Mouse (Mus musculus) forebrain, postnatal 0 days (tissue): ENCODE measurements around the gene Grtp1. TPM values are rescaled to one million over a fixed set of nuclear protein-coding genes. Genes with fewer than 3 reads are reported as not detected.

Experiments used
- ATAC-seq: fragments of 200-750 bp; cut with Nextera tagmentation; 2 replicates; pipeline ENCODE4 v1.8.0; 2017; ENCODE audit warnings: mild to moderate bottlenecking, moderate library complexity
- DNase-seq: peaks from one replicate; pipeline ENCODE4 v3.0.0-alpha.2; 2015
- H3K27ac ChIP-seq: fragments of 300-500 bp; sonication (generic); 2 replicates; pipeline ENCODE4 v1.5.1; 2014; ENCODE audit warnings: low read depth, mild to moderate bottlenecking, antibody characterized with exemption, low read length, moderate library complexity, mixed read lengths
- H3K27me3 ChIP-seq: fragments of 300-500 bp; sonication (generic); 2 replicates; pipeline ENCODE4 v1.6.1; 2014; ENCODE audit warnings: mild to moderate bottlenecking, low read length, mixed read lengths; ENCODE audit not compliant: insufficient read depth
- H3K36me3 ChIP-seq: fragments of 300-500 bp; sonication (generic); 2 replicates; pipeline ENCODE4 v1.6.1; 2014; ENCODE audit warnings: mild to moderate bottlenecking, moderate library complexity; ENCODE audit not compliant: insufficient read depth
- H3K4me1 ChIP-seq: fragments of 300-500 bp; sonication (generic); 2 replicates; pipeline ENCODE4 v1.6.1; 2014; ENCODE audit warnings: antibody characterized with exemption; ENCODE audit not compliant: insufficient read depth
- H3K4me2 ChIP-seq: fragments of 300-500 bp; sonication (generic); 2 replicates; pipeline ENCODE4 v1.6.1; 2014; ENCODE audit warnings: low read depth, mild to moderate bottlenecking, moderate library complexity
- H3K4me3 ChIP-seq: fragments of 300-500 bp; sonication (generic); 2 replicates; pipeline ENCODE4 v1.5.1; 2014; ENCODE audit warnings: low read depth, low read length, mixed read lengths
- H3K9ac ChIP-seq: fragments of 300-500 bp; sonication (generic); 2 replicates; pipeline ENCODE4 v1.6.1; 2014; ENCODE audit warnings: mild to moderate bottlenecking
- H3K9me3 ChIP-seq: fragments of 300-500 bp; sonication (generic); 2 replicates; pipeline ENCODE4 v1.6.1; 2016; ENCODE audit warnings: low read length
- CTCF ChIP-seq: sonication (generic); IDR thresholded peaks from 2 replicates; pipeline ENCODE4 v1.5.1; 2016; ENCODE audit warnings: antibody characterized with exemption, control low read depth, low read depth
- WGBS: fragments of 180-500 bp; shearing (Covaris S2); extraction: QIAGEN DNeasy Blood & Tissue Kit; methylation state at CpG from one replicate; pipeline ENCODE4 v1.1.7; 2014; 5-methylcytosine and 5-hydroxymethylcytosine counted together
- polyA plus RNA-seq: library from polyadenylated mRNA; unstranded; fragments of >200 nt; fragmentation: Nextera tagmentation; extraction: Ambion mirVana; gene quantifications from 2 replicates; pipeline ENCODE4 v1.2.1, GENCODE M21; 2015
- total RNA-seq: library from RNA; depleted of rRNA; stranded (reverse); fragments of >200 nt; gene quantifications from 2 replicates; pipeline ENCODE4 v1.2.3, GENCODE M21; 2014

Gene Grtp1
- total and polyA plus RNA-seq, 2 experiments from 2014 or later = 10.8 to 17.2 TPM

DNA sequence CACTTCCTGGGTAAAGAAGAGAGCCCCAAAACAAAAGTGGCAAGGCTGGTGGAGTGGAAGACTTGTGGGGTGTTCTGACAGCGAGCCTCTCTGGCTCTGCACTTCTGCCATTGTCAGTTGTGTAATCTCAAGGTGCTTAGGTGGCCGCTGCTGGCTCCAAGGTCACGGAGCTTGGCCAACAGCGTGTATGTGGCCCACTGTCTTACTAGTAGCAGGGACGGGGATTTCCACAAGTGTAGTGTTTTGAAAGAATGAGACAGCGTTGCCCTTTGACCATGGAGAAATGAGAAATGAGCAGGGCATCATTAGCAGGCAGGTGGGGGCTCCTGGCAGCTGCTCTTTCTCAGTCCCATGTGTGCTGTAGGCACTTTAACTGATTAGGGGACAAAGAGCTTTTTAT, 38.3 kb downstream of the Grtp1 start:
- no peaks in the 10 kb centered on the region; the same call in 1 of the 2 replicates for H3K36me3 ChIP-seq
- H3K9me3 ChIP-seq = no peaks in the 10 kb centered on the region
- TF ChIP-seq CTCF = no peak
- H3K27me3 ChIP-seq = no peaks in the 10 kb centered on the region
- H3K4me2 ChIP-seq = no peak overlapping the region
- no peak overlapping the region for H3K9ac ChIP-seq
- no peak overlapping the region for H3K27ac ChIP-seq
- ATAC-seq (no peak), DNase-seq (no peak)
- peaks cover 9% of the 10 kb centered on the region; the same call in 1 of the 2 replicates for H3K4me1 ChIP-seq
- no peak overlapping the region for H3K4me3 ChIP-seq
- WGBS = 86% methylated on average over 6 of the region's 6 CpGs

DNA sequence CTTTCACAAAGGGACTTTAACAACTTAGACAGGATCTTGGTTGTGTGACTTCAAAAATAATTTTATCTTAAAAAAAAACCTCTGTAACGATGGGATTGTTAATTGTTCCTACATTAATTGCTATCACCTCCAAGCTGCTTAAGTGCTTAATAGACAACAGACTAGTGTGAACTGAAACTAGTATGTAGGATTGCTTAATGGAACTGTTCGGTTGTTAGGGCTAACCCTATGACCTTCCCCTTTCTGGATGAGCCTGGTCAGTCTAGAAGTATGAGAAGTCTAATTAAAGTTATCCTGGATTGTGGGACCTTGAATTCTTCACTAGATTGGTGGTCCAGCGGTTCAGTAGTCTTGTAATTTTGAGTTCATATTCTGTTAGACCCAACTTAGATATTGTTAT, 39.7 kb downstream of the Grtp1 start:
- TF ChIP-seq CTCF = no peak
- H3K9ac ChIP-seq = no peak overlapping the region
- H3K9me3 ChIP-seq = no peaks in the 10 kb centered on the region
- H3K27me3 ChIP-seq = no peaks in the 10 kb centered on the region
- H3K27ac ChIP-seq = no peak overlapping the region
- no peaks in the 10 kb centered on the region; the same call in 1 of the 2 replicates for H3K36me3 ChIP-seq
- no peak overlapping the region for H3K4me3 ChIP-seq
- H3K4me1 ChIP-seq = peaks cover 9% of the 10 kb centered on the region; the same call in 1 of the 2 replicates
- DNase-seq (no peak), ATAC-seq (no peak)
- WGBS = 83% methylated on average over 3 of the region's 3 CpGs
- H3K4me2 ChIP-seq = peak overlapping the region; percentile 90; the same call in 1 of the 2 replicates

DNA sequence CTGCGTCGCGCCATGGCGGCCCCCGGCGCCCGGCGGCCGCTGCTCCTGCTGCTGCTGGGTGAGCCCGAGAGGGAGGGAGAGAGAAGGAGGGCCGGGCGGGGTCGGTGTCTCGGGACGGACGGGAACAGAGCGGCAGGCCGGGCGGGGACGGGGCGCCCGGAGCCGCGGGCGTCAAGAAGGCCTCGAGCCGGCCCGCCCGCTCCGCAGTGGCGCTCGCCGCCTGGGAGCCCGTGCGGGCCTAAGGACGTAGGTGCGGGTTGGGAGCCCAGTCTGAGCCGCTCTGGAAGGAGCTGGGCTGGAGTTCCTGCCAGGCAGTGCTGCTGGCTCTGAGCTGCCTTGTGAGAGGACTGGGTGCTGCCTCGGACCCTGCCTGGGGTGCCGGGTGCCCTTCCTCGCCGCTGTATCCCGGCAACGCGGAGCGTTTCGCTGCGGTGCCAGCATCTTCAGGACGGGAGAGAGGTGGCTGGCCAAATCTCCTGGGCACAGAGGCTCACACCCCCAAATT, 41.0 kb downstream of the Grtp1 start:
- peak; percentile 20 for DNase-seq
- TF ChIP-seq CTCF = no peak
- WGBS = 1% methylated on average over 38 of the region's 49 CpGs
- H3K36me3 ChIP-seq = 0 out of 2 replicates have a peak, but pooled peaks cover 4% of the 10 kb centered on the region
- peak overlapping the region; percentile 90 for H3K4me2 ChIP-seq
- no peaks in the 10 kb centered on the region for H3K27me3 ChIP-seq
- peak; percentile 60 for ATAC-seq
- H3K4me1 ChIP-seq = peaks cover 9% of the 10 kb centered on the region; the same call in 1 of the 2 replicates
- H3K9me3 ChIP-seq = no peaks in the 10 kb centered on the region
- peak overlapping the region; percentile 83 for H3K9ac ChIP-seq
- H3K4me3 ChIP-seq = peak overlapping the region; percentile 99
- H3K27ac ChIP-seq = peak overlapping the region; percentile 84

DNA sequence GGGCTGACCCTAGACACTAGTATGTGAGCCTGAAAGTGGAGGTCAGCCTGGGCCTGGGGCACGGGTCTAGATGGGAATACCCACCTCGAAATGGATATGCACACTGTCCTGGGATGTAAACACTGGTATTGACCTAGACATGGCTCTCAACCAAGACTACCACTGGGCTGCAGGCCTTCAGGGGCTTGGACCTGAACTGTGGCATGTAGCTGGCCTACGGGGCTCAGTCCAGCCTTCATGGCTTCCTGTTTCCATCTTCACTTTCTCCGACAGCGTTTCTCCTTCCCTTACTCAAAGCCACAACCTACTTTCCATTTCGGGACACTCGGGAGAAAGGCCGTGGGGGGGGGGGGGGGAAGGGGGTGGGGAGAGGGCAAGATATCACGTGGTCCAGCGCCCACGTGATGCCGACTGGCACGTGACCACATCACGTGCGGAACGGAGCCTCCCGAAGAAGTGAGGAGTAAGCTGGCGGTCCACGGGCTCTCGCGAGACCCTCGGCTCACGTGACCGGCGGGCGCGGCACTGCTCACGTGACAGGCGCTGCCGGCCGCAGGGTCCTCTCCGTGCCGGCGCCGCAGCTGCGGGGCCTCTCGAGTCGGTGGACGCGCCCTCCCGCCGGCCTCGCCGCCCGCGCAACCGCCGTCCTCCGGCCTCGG, 41.6 kb downstream of the Grtp1 start, which contains the start of gene Lamp1:
Gene Lamp1 (plus strand): TSS at position 444 of the 659 bp plus-strand sequence.
- Histone ChIP-seq H3K27ac (peak within 1 kb of the TSS; percentile 84), H3K27me3 (no peaks in the 10 kb centered on the region), H3K9me3 (no peaks in the 10 kb centered on the region), H3K4me2 (peak within 1 kb of the TSS; percentile 90), H3K9ac (peak within 1 kb of the TSS; percentile 83), H3K4me3 (peak within 1 kb of the TSS; percentile 99), H3K36me3 (peaks cover 10% of the 10 kb centered on the region; the same call in 1 of the 2 replicates), H3K4me1 (peaks cover 9% of the 10 kb centered on the region; the same call in 1 of the 2 replicates)
- ATAC-seq = peak; percentile 99
- DNase-seq = peak; percentile 99
- WGBS = 3% methylated on average over 18 of the region's 50 CpGs
- TF ChIP-seq CTCF = no peak

DNA sequence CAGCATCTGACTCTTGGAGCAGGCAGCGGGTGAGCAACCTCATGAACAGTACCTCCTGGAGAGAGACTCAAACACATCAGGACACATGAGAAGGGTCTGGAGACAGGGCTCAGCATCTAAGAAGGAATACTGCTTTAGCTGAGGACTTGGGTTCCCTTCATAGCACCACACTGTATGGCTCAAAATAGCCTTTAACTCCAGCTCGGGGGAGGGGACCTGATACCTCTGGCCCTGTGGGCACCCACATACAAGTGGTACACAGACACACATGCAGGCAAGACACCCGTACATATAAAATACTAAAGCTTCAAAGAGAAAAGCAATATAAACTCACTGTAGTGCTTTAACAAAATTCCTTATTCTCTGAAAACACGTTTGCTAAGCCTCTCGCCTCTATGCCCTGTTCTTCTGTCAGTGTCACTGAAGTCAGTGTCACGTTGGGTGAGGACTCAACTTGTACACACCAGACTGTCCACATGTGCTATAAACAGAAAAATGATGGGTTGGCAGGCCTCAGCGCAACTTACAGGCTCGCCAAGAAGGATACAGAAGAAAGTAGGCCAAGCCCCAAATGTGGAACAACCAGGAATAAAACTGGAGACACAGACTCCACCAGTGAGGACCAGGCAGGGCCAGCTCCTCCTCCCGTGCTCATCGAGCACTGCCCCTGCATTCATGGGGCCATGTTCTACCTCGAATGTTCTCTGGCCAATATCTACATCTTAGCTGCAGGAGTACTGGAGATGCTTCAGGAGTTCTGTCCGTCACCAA, 43.9 kb downstream of the Grtp1 start:
- WGBS = 70% methylated on average over 12 of the region's 12 CpGs
- no peak for TF ChIP-seq CTCF

DNA sequence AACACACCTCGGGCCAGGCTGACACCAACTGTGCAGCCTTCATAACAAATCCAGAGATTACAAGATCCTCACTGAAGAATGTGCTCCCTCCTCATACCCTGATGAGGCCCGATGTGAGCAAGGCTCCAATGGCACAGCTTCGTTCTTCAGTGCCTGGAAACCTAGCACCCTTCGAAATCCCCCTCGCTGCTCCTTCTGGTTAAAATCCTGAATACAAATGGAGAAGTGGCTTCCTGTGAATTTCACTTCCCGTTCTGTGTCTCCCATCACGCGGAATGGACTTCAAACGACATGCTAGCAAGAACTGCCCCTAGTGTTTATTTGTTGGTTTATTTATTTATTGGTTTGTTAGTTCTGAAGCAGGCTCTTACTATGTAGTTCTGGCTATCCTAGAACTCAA, 45.1 kb downstream of the Grtp1 start:
- 70% methylated on average over 9 of the region's 9 CpGs for WGBS
- Histone ChIP-seq H3K27ac (no peak overlapping the region), H3K4me3 (no peak overlapping the region), H3K9ac (no peak overlapping the region), H3K4me1 (peaks cover 7% of the 10 kb centered on the region; the same call in 1 of the 2 replicates), H3K4me2 (no peak overlapping the region), H3K36me3 (peaks cover 10% of the 10 kb centered on the region; the same call in 1 of the 2 replicates), H3K9me3 (no peaks in the 10 kb centered on the region), H3K27me3 (no peaks in the 10 kb centered on the region)
- no peak for ATAC-seq
- no peak for DNase-seq
- no peak for TF ChIP-seq CTCF

More for the DNA sequence above, 43.9 kb downstream of the Grtp1 start:
- Histone ChIP-seq H3K27ac (no peak overlapping the region), H3K4me3 (no peak overlapping the region), H3K9me3 (no peaks in the 10 kb centered on the region), H3K9ac (no peak overlapping the region), H3K4me2 (no peak overlapping the region), H3K4me1 (peaks cover 9% of the 10 kb centered on the region; the same call in 1 of the 2 replicates), H3K27me3 (no peaks in the 10 kb centered on the region), H3K36me3 (peaks cover 10% of the 10 kb centered on the region; the same call in 1 of the 2 replicates)
- no peak for ATAC-seq
- no peak for DNase-seq

DNA sequence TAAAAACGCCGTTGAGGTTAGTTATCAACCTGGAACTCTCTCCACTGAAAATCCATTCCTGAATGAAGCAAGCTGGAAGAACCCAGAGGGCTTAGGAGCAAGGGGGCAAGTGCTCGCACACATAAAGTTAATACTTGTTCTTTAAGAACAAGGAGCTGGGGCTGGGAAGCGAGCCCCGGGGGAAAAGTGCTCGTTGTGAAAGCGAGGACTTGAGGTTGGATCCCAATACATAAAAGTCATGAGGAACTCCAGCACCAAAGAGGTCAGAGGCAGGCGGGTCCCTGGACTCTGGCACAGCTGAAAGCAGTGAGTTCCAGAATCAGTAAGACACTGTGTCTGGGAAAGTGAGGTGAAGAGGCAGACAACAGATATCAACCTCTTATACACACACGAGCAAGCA, 46.3 kb downstream of the Grtp1 start:
- peaks cover 12% of the 10 kb centered on the region for H3K36me3 ChIP-seq
- H3K4me2 ChIP-seq = no peak overlapping the region
- DNase-seq (no peak), ATAC-seq (no peak)
- 80% methylated on average over 9 of the region's 9 CpGs for WGBS
- no peak for TF ChIP-seq CTCF
- no peak overlapping the region for H3K9ac ChIP-seq
- no peak overlapping the region for H3K4me3 ChIP-seq
- no peaks in the 10 kb centered on the region for H3K9me3 ChIP-seq
- H3K27me3 ChIP-seq = no peaks in the 10 kb centered on the region
- H3K4me1 ChIP-seq = peaks cover 3% of the 10 kb centered on the region; the same call in 1 of the 2 replicates
- H3K27ac ChIP-seq = no peak overlapping the region
